Mouse (Mus musculus): ENCODE data around the gene Atp2a2. TPM values are rescaled to one million over a fixed set of nuclear protein-coding genes. Genes with fewer than 3 reads are reported as not detected.

Atp2a2 gene
- total and polyA plus RNA-seq, 3 experiments = 61.6 to 158 (median 80.9) TPM

DNA sequence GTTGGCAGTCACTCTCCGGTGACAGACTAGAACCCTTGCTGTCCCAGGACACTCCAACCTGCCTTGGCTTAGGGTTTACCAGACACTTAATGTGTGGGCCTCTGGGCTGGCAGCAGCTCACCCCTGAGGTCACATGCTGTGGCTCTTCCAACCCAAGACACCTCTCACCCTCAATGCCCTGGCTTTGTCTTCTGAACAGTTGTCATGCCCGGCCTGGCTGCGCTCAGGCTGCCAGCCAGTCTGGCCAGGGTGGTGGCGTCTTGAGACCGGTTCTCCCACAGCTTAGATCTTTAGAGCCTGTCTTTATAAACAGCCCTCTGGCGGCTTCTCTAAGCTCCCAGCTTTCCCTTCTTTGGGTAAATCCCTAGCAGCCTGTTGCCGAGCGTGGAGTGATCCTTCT, 54.2 kb downstream of the Atp2a2 start:
- H3K4me2 ChIP-seq (ENCODE audit: insufficient read depth, low read depth, poor library complexity, severe bottlenecking) = no peak overlapping the region
- dilution Hi-C loops (cut with MboI; ENCODE audit: extremely low pct_ligation_motif_present, extremely low pct_unique_long_range_greater_than_20kb, low sequenced_read_pairs) = no loop called here
- peaks cover 41 to 88% of the 10 kb centered on the region in 2 experiments for H3K36me3 ChIP-seq (replicated peaks in 1 of 2; ENCODE audit: control insufficient read depth in 1 of 2, insufficient read depth in 1 of 2, low read length in 1 of 2)
- TF ChIP-seq CHD1 (IDR thresholded peaks at IDR 0.05; ENCODE audit: low read depth, low read length) (no peak), IRF4 (IDR thresholded peaks at IDR 0.05; ENCODE audit: low read depth, low read length) (no peak), ETS1 (conservative IDR thresholded peaks at IDR 0.05; ENCODE audit: low read depth, low read length) (no peak), ZKSCAN1 (IDR thresholded peaks at IDR 0.05; ENCODE audit: borderline replicate concordance, low read depth, low read length) (no peak), MAZ (IDR thresholded peaks at IDR 0.05; ENCODE audit: low read depth, low read length) (no peak), MYC (IDR thresholded peaks at IDR 0.05; ENCODE audit: low read depth, low read length) (no peak), CHD2 (IDR thresholded peaks at IDR 0.05; ENCODE audit: low read length) (no peak), ZNF384 (IDR thresholded peaks at IDR 0.05; ENCODE audit: low read depth, low read length) (no peak), CTCF (conservative IDR thresholded peaks at IDR 0.05 in 1 of 2, IDR thresholded peaks at IDR 0.05 in 1 of 2; ENCODE audit: low read depth in 2 of 2, low read length in 2 of 2) (no peak), RAD21 (IDR thresholded peaks at IDR 0.05; ENCODE audit: low read depth, low read length) (no peak), JUN (IDR thresholded peaks at IDR 0.05; ENCODE audit: insufficient read depth, low read depth, low read length) (no peak), MAFK (IDR thresholded peaks at IDR 0.05; ENCODE audit: insufficient replicate concordance, low read length) (no peak)
- in situ Hi-C loops (cut with MboI; ENCODE audit: low pct_ligation_motif_present, low pct_unique_long_range_greater_than_20kb, low sequenced_read_pairs) = no loop called here
- H3K4me1 ChIP-seq (ENCODE audit: control insufficient read depth in 1 of 2, insufficient read depth in 2 of 2) = peaks cover 0 to 7% of the 10 kb centered on the region in 2 experiments; a peak in 1 of 4 replicates
- no peaks in the 10 kb centered on the region for H3K79me2 ChIP-seq (replicated peaks; ENCODE audit: control insufficient read depth, extremely low read depth, insufficient read depth, poor library complexity, severe bottlenecking)
- no peaks in the 10 kb centered on the region for H3K27me3 ChIP-seq (replicated peaks)
- H3K9ac ChIP-seq (ENCODE audit: insufficient read depth, low read depth) = no peak overlapping the region
- no peak overlapping the region for H3K27ac ChIP-seq (ENCODE audit: insufficient read depth, low read depth)
- H3K9me3 ChIP-seq (replicated peaks; ENCODE audit: low read length) = no peaks in the 10 kb centered on the region
- DNase-seq (ENCODE audit: extremely low read depth) = no peak
- H3K4me3 ChIP-seq (replicated peaks in 1 of 3; ENCODE audit: low read depth in 2 of 3, low read length in 2 of 3, poor library complexity in 1 of 3) = no peak overlapping the region

DNA sequence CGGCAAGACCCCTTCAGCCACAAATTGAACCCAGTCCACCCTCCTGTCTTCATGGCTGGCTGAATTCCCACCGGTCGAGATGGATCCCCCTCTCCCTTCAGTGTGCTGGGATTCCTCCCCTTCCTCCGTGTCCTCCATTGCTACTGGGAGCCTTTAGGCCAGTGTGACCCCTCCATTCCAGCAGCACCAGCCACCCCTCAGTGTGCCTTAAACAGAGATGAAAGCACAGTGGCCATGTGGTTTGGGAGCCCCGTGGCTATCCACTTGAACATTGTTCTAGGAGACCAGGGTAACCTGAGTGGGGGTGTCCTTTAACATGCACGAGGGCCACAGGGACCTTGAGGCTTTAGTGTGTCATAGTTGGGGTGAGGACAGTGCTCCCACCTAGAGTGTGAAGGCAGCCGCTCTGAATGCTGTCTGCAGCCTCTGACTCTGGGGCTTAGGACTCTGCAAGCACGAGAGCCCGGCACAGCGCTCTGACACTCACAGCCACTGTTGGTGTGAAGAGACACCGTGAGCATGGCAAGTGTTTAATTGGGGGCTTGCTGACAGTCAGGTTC, 56.9 kb downstream of the Atp2a2 start:
- in situ Hi-C loops (cut with MboI; ENCODE audit: low pct_ligation_motif_present, low pct_unique_long_range_greater_than_20kb, low sequenced_read_pairs) = no loop called here
- peaks cover 56 to 91% of the 10 kb centered on the region in 2 experiments for H3K36me3 ChIP-seq (replicated peaks in 1 of 2; ENCODE audit: control insufficient read depth in 1 of 2, insufficient read depth in 1 of 2, low read length in 1 of 2)
- TF ChIP-seq JUND (conservative IDR thresholded peaks at IDR 0.05; ENCODE audit: low read depth, low read length) (no peak), ETS1 (conservative IDR thresholded peaks at IDR 0.05; ENCODE audit: low read depth, low read length) (no peak), SMC3 (IDR thresholded peaks at IDR 0.05; ENCODE audit: low read depth, low read length) (no peak), MAX (IDR thresholded peaks at IDR 0.05; ENCODE audit: low read length) (no peak), GABPA (IDR thresholded peaks at IDR 0.05; ENCODE audit: insufficient replicate concordance, low read depth, low read length) (no peak), CHD1 (IDR thresholded peaks at IDR 0.05; ENCODE audit: low read depth, low read length) (no peak), POLR2AphosphoS2 (IDR thresholded peaks at IDR 0.05; ENCODE audit: low read depth, low read length) (no peak), ZC3H11A (IDR thresholded peaks at IDR 0.05; ENCODE audit: low read depth, low read length) (no peak), NELFE (IDR thresholded peaks at IDR 0.05; ENCODE audit: low read depth, low read length) (no peak), TCF12 (IDR thresholded peaks at IDR 0.05; ENCODE audit: low read depth, low read length) (no peak), KAT2A (IDR thresholded peaks at IDR 0.05; ENCODE audit: insufficient replicate concordance, low read length) (no peak), CTCF (conservative IDR thresholded peaks at IDR 0.05 in 1 of 2, IDR thresholded peaks at IDR 0.05 in 1 of 2; ENCODE audit: low read depth in 2 of 2, low read length in 2 of 2) (no peak), MAZ (IDR thresholded peaks at IDR 0.05; ENCODE audit: low read depth, low read length) (no peak), IRF4 (IDR thresholded peaks at IDR 0.05; ENCODE audit: low read depth, low read length) (no peak), MEF2A (IDR thresholded peaks at IDR 0.05; ENCODE audit: borderline replicate concordance, low read depth, low read length) (no peak), SIN3A (IDR thresholded peaks at IDR 0.05; ENCODE audit: low read length) (no peak), USF1 (IDR thresholded peaks at IDR 0.05; ENCODE audit: low read depth, low read length) (no peak), ZMIZ1 (IDR thresholded peaks at IDR 0.05; ENCODE audit: low read depth, low read length) (no peak), BHLHE40 (IDR thresholded peaks at IDR 0.05; ENCODE audit: low read depth, low read length) (no peak), JUN (IDR thresholded peaks at IDR 0.05; ENCODE audit: insufficient read depth, low read depth, low read length) (no peak)

More for the DNA sequence above, 56.9 kb downstream of the Atp2a2 start:
- no peak for DNase-seq (ENCODE audit: extremely low read depth)
- H3K27ac ChIP-seq (ENCODE audit: insufficient read depth, low read depth) = no peak overlapping the region
- dilution Hi-C loops (cut with MboI; ENCODE audit: extremely low pct_ligation_motif_present, extremely low pct_unique_long_range_greater_than_20kb, low sequenced_read_pairs) = no loop called here
- H3K4me2 ChIP-seq (ENCODE audit: insufficient read depth, low read depth, poor library complexity, severe bottlenecking) = no peak overlapping the region
- H3K9ac ChIP-seq (ENCODE audit: insufficient read depth, low read depth) = no peak overlapping the region
- no peaks in the 10 kb centered on the region for H3K79me2 ChIP-seq (replicated peaks; ENCODE audit: control insufficient read depth, extremely low read depth, insufficient read depth, poor library complexity, severe bottlenecking)
- no peak overlapping the region for H3K4me3 ChIP-seq (replicated peaks in 1 of 3; ENCODE audit: low read depth in 2 of 3, low read length in 2 of 3, poor library complexity in 1 of 3)
- no peaks in the 10 kb centered on the region for H3K9me3 ChIP-seq (replicated peaks; ENCODE audit: low read length)
- peaks cover 0 to 7% of the 10 kb centered on the region in 2 experiments; a peak in 1 of 4 replicates for H3K4me1 ChIP-seq (ENCODE audit: control insufficient read depth in 1 of 2, insufficient read depth in 2 of 2)
- no peaks in the 10 kb centered on the region for H3K27me3 ChIP-seq (replicated peaks)

Measured in CH12.LX (cell line).